ENCODE assay signal across 9 mouse cellular contexts in genomic region chr13:99184155-99184886, GRCm38 (mm10). TPM values are rescaled to one million over a fixed set of nuclear protein-coding genes. Genes with fewer than 3 reads are reported as not detected.
DNase-seq lines count a peak whose midpoint lies in the region; ATAC-seq and TF ChIP-seq lines count a peak whose summit lies in the region.
"Had no signal": no experiment of that assay in that cellular context is flagged by ENCODE, and none has a peak within 500 bp of the region (broad histone marks: within the 10 kb centered on the region; RNA-seq: fewer than 3 reads in every experiment).

Gene Zfp366 (plus strand): TSS chr13:99184823.

- H3K27me3 ChIP-seq in kidney, postnatal 0 days (ENCODE audit: insufficient read depth, low read length) = no peaks in the 10 kb centered on the region
- H3K27me3 ChIP-seq in heart, postnatal 0 days (ENCODE audit: control insufficient read depth, insufficient read depth, low read length) = no peaks in the 10 kb centered on the region
- H3K27me3 ChIP-seq in liver, embryonic 15.5 days = no peaks in the 10 kb centered on the region

- H3K9me3 ChIP-seq in kidney, postnatal 0 days (replicated peaks; ENCODE audit: low read length) = no peaks in the 10 kb centered on the region
- no peaks in the 10 kb centered on the region for H3K9me3 ChIP-seq in heart, postnatal 0 days (replicated peaks; ENCODE audit: control insufficient read depth, low read length)
- H3K9me3 ChIP-seq in liver, embryonic 15.5 days (replicated peaks) = no peaks in the 10 kb centered on the region

- H3K27ac ChIP-seq in kidney, postnatal 0 days = peak within 1 kb of the TSS; percentile 20; the same call in 1 of the 2 replicates
- peak within 1 kb of the TSS; percentile 75 for H3K27ac ChIP-seq in heart, postnatal 0 days (ENCODE audit: low read depth)
- H3K27ac ChIP-seq in liver, embryonic 15.5 days (replicated peaks) = no peak within 1 kb of the TSS; the same call in 1 of the 2 replicates

- peak within 1 kb of the TSS; percentile 37; the same call in 1 of the 2 replicates for H3K9ac ChIP-seq in kidney, postnatal 0 days (ENCODE audit: low read depth, low read length)
- H3K9ac ChIP-seq in heart, postnatal 0 days (replicated peaks; ENCODE audit: low read depth, low read length) = peak within 1 kb of the TSS; percentile 38; the same call in 1 of the 2 replicates
- no peak within 1 kb of the TSS for H3K9ac ChIP-seq in liver, embryonic 15.5 days

- peak within 1 kb of the TSS; percentile 44 for H3K4me2 ChIP-seq in kidney, postnatal 0 days (ENCODE audit: low read length)
- peak within 1 kb of the TSS; percentile 40 for H3K4me2 ChIP-seq in heart, postnatal 0 days (ENCODE audit: low read depth, low read length)
- peak within 1 kb of the TSS; percentile 13; the same call in 1 of the 2 replicates for H3K4me2 ChIP-seq in liver, embryonic 15.5 days
- H3K4me2 ChIP-seq: midbrain, embryonic 11.5 days had no signal

- H3K36me3 ChIP-seq in kidney, postnatal 0 days (ENCODE audit: insufficient read depth, low read length) = no peaks in the 10 kb centered on the region
- no peaks in the 10 kb centered on the region for H3K36me3 ChIP-seq in heart, postnatal 0 days (replicated peaks; ENCODE audit: control insufficient read depth, insufficient read depth, low read length)
- no peaks in the 10 kb centered on the region for H3K36me3 ChIP-seq in liver, embryonic 15.5 days (replicated peaks)

- TF ChIP-seq EP300 in heart, postnatal 0 days (IDR thresholded peaks at IDR 0.05; ENCODE audit: low read depth) = no peak

- no peak; the same call in 1 of the 2 replicates for TF ChIP-seq CTCF in kidney, postnatal 0 days (IDR thresholded peaks at IDR 0.05; ENCODE audit: low read depth)
- no peak for TF ChIP-seq CTCF in heart, postnatal 0 days (IDR thresholded peaks at IDR 0.05; ENCODE audit: low read depth)

- ATAC-seq in kidney, postnatal 0 days (replicated peaks; ENCODE audit: low FRiP score, low read depth) = no peak
- ATAC-seq in granulocyte monocyte progenitor cell, adult 5-6 weeks (replicated peaks; ENCODE audit: poor library complexity, severe bottlenecking) = peak; percentile 29; the same call in 1 of the 2 replicates
- no peak for ATAC-seq in heart, postnatal 0 days (ENCODE audit: insufficient read depth, low read depth)
- ATAC-seq in liver, embryonic 15.5 days (ENCODE audit: insufficient read depth) = no peak
- ATAC-seq in erythroid progenitor cell, adult 5-6 weeks (replicated peaks; ENCODE audit: low FRiP score, poor library complexity, severe bottlenecking) = no peak

- peak within 1 kb of the TSS; percentile 19 for H3K4me3 ChIP-seq in kidney, postnatal 0 days (replicated peaks; ENCODE audit: low read depth, low read length)
- peak within 1 kb of the TSS; percentile 32 for H3K4me3 ChIP-seq in heart, postnatal 0 days (ENCODE audit: low read depth, low read length)
- H3K4me3 ChIP-seq in liver, embryonic 15.5 days (replicated peaks) = peak within 1 kb of the TSS; percentile 15

- WGBS in kidney, postnatal 0 days = 33% methylated on average over 11 of the region's 11 CpGs
- 56% methylated on average over 11 of the region's 11 CpGs for WGBS in heart, postnatal 0 days
- WGBS in liver, embryonic 15.5 days (ENCODE audit: insufficient replicate concordance) = 16% methylated on average over 11 of the region's 11 CpGs

- peaks cover 9% of the 10 kb centered on the region; the same call in 1 of the 2 replicates for H3K4me1 ChIP-seq in kidney, postnatal 0 days (replicated peaks; ENCODE audit: insufficient read depth, low read length)
- peaks cover 30% of the 10 kb centered on the region for H3K4me1 ChIP-seq in heart, postnatal 0 days (ENCODE audit: control insufficient read depth, insufficient read depth)
- H3K4me1 ChIP-seq in liver, embryonic 15.5 days (replicated peaks) = no peaks in the 10 kb centered on the region

- DNase-seq in kidney, postnatal 0 days (ENCODE audit: low spot score) = peak; percentile 54
- DNase-seq in kidney, adult 11 months = no peak
- no peak for DNase-seq in heart, postnatal 0 days (ENCODE audit: low spot score)
- DNase-seq in urinary bladder, adult 18-20 months (ENCODE audit: low spot score in 2 of 2) = no peak
- DNase-seq: thymus, postnatal 4 days had no signal

RNA-seq across cellular contexts. Expression of gene Zfp366, which starts in this region (rescaled TPM):
- 0.98 and 1.2 TPM in 2 replicates for polyA plus RNA-seq in kidney, postnatal 0 days (2015; fragmentation: Nextera tagmentation; extraction: Ambion mirVana)
- not detected in 2 replicates for total RNA-seq in granulocyte monocyte progenitor cell, adult 5-6 weeks (2014; fragmentation: Nextera tagmentation)
- total RNA-seq in granulocyte monocyte progenitor cell, adult 5-6 weeks (2017) = under 0.01 TPM in 1 of 2 replicates, not detected in the other
- 4.5 and 5.6 TPM in 2 replicates for total RNA-seq in heart, postnatal 0 days (2014; rRNA removed; ENCODE audit: low replicate concordance)
- polyA plus RNA-seq in heart, postnatal 0 days (2015; fragmentation: Nextera tagmentation; extraction: Ambion mirVana) = 0.82 TPM in 2 replicates
- polyA plus RNA-seq in liver, embryonic 15.5 days (2015; fragmentation: Nextera tagmentation; extraction: Ambion mirVana) = 0.14 and 0.21 TPM in 2 replicates
- total RNA-seq in erythroid progenitor cell, adult 5-6 weeks (2015; ENCODE audit: low replicate concordance) = 1.1 TPM in 1 of 2 replicates, not detected in the other
- total RNA-seq in erythroid progenitor cell, adult 5-6 weeks (2017; ENCODE audit: low replicate concordance) = 0.13 TPM in 1 of 2 replicates, not detected in the other

Comparison
In these comparisons a context has a peak if more than half of its experiments do, and no peak if none do; other contexts are left out.
1. Peak in ATAC-seq in granulocyte monocyte progenitor cell, adult 5-6 weeks; RNA of the gene not detected or under 1 TPM.